Mouse (Mus musculus) midbrain, embryonic 10.5 days (tissue): ENCODE measurements around the gene Sprr2f. TPM values are rescaled to one million over a fixed set of nuclear protein-coding genes. Genes with fewer than 3 reads are reported as not detected.

Experiments
- DNase-seq: peaks from one replicate; pipeline ENCODE4 v3.0.0-alpha.2; 2017; ENCODE audit warnings: low spot score
- H3K27ac ChIP-seq: fragments of 300-500 bp; sonication (generic); replicated peaks from 2 replicates; pipeline ENCODE4 v1.5.1; 2016; ENCODE audit warnings: mild to moderate bottlenecking
- H3K27me3 ChIP-seq: fragments of 300-500 bp; sonication (generic); 2 replicates; pipeline ENCODE4 v1.6.1; 2016; ENCODE audit warnings: low read depth, mild to moderate bottlenecking; ENCODE audit not compliant: poor library complexity, severe bottlenecking
- H3K36me3 ChIP-seq: fragments of 300-500 bp; sonication (generic); 2 replicates; pipeline ENCODE4 v1.6.1; 2016; ENCODE audit warnings: mild to moderate bottlenecking, moderate library complexity
- H3K4me1 ChIP-seq: fragments of 300-500 bp; sonication (generic); 2 replicates; pipeline ENCODE4 v1.6.1; 2016
- H3K4me3 ChIP-seq: fragments of 300-500 bp; sonication (generic); 2 replicates; pipeline ENCODE4 v1.5.1; 2016; ENCODE audit warnings: mild to moderate bottlenecking, moderate library complexity
- H3K9me3 ChIP-seq: fragments of 300-500 bp; sonication (generic); replicated peaks from 2 replicates; pipeline ENCODE4 v1.6.1; 2016; ENCODE audit warnings: mild to moderate bottlenecking
- WGBS: fragments of 180-500 bp; shearing (Covaris S2); methylation state at CpG from one replicate; pipeline ENCODE4 v1.1.7; 2016; 5-methylcytosine and 5-hydroxymethylcytosine counted together
- polyA plus RNA-seq: library from polyadenylated mRNA; unstranded; fragments of >200 nt; fragmentation: Nextera tagmentation; extraction: Ambion mirVana; gene quantifications from 2 replicates; pipeline ENCODE4 v1.2.1, GENCODE M21; 2016

Sprr2f gene
- polyA plus RNA-seq, result not detected in 2 replicates

DNA sequence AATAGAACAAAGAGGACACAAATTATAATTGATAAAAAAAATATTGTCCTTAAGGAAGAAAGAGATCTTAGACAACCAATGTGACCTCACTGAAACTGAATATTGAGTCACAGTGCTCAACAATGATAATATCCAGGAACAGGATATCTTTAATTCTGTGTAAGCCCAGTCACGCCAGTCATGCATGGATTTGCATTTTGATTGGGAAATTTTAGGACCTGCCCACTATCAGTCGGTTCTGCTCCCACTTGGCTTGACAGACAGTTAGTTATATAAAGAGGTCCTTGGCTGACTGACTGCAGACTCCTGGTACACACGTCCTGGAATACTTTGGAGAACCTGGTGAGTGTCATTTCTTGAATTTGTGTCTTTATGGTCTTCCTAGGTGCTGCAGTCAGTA, at the start of gene Sprr2f:
Gene Sprr2f (plus strand): TSS at position 301 of the 400 bp plus-strand sequence.
- no peaks in the 10 kb centered on the region for H3K4me1 ChIP-seq
- H3K27ac ChIP-seq, result no peak within 1 kb of the TSS
- H3K27me3 ChIP-seq, result no peaks in the 10 kb centered on the region
- no peaks in the 10 kb centered on the region for H3K9me3 ChIP-seq
- H3K4me3 ChIP-seq, result no peak within 1 kb of the TSS
- no peak for DNase-seq
- 83% methylated on average over 3 of the region's 3 CpGs for WGBS
- no peaks in the 10 kb centered on the region for H3K36me3 ChIP-seq

DNA sequence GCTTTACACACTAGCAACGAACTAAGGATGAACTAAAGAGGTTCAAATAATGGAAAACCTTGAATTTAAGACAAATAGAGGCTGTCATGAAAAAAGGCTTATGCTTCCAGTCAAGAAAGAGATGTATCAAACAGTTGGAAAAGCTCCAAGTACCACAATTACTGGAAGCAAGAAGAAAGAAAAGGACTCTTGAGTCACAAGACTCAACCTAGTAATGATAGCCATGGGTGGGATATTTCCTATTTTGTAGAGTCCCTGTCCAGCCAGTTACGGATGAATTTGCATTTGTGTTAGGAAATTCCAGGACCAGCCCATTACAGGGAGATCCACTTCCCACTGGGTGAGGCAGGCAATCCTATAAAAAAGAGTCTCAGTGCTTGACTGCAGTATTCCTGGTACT, 48.7 kb upstream of the Sprr2f start, which contains the start of gene Sprr2b:
Gene Sprr2b (plus strand): TSS at position 301 of the 400 bp plus-strand sequence.
- 76% methylated on average over 2 of the region's 2 CpGs for WGBS

DNA sequence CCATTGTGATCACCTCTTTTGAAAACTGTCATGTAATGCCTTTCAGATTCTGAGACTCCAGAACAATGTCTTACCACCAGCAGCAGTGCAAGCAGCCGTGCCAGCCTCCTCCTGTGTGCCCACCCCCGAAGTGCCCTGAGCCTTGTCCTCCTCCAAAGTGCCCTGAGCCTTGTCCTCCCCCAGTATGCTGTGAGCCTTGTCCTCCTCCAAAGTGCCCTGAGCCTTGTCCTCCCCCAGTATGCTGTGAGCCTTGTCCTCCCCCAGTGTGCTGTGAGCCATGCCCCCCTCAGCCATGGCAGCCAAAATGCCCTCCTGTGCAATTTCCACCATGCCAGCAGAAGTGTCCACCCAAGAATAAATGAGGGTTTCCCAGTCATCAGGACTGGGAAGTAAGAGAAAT, 47.6 kb upstream of the Sprr2f start:
- Histone ChIP-seq H3K27ac (no peak overlapping the region), H3K27me3 (no peaks in the 10 kb centered on the region), H3K4me3 (no peak overlapping the region), H3K4me1 (no peaks in the 10 kb centered on the region), H3K9me3 (no peaks in the 10 kb centered on the region), H3K36me3 (no peaks in the 10 kb centered on the region)
- 66% methylated on average over 2 of the region's 2 CpGs for WGBS
- no peak for DNase-seq

More for the DNA sequence above, 48.7 kb upstream of the Sprr2f start, which contains the start of gene Sprr2b:
- Histone ChIP-seq H3K36me3 (no peaks in the 10 kb centered on the region), H3K4me1 (no peaks in the 10 kb centered on the region), H3K27me3 (no peaks in the 10 kb centered on the region), H3K27ac (no peak within 1 kb of the TSS), H3K4me3 (no peak within 1 kb of the TSS), H3K9me3 (no peaks in the 10 kb centered on the region)
- no peak for DNase-seq

DNA sequence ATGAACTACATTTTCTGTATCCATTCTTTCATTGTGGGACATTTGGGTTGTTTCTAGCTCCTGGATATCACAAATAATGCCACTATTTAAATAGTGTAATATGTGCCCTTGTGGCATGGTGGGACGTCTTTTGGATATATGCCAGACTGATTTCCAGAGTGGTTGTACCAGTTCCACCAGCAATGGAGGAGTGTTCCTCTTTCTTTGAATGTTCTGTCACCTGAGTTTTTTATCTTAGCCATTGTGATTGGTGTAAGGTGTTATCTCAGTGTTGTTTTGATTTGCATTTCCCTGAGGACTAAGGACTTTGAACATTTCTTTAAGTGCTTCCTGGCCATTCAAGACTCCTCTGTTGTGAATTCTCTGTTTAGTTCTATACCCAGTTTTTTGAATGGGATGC, 28.7 kb upstream of the Sprr2f start:
- Histone ChIP-seq H3K9me3 (no peaks in the 10 kb centered on the region), H3K4me1 (no peaks in the 10 kb centered on the region), H3K27ac (no peak overlapping the region), H3K27me3 (no peaks in the 10 kb centered on the region), H3K36me3 (no peaks in the 10 kb centered on the region), H3K4me3 (no peak overlapping the region)
- DNase-seq, result no peak
- 78% methylated on average over 1 of the region's 1 CpGs for WGBS

DNA sequence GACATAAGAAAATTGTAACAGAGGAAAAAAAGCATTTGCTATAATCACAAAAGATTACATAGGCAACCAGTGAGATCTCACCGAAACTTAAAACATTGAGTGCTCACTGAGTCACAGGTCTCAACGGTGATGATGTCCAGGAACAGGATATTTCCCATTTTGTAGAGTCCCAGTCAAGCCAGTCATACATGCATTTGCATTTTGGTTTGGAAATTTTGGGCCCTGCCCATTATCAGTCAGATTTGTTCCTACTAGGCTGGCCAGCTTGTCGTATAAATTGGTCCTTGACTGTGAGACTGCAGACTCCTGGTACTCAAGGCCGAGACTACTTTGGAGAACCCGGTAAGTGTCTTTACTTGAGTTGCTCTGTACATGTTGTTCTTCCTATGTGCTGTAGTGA, 26.1 kb upstream of the Sprr2f start, which contains the start of gene Sprr2d:
Gene Sprr2d (plus strand): TSS at position 301 of the 400 bp plus-strand sequence.
- no peak for DNase-seq
- WGBS, result 91% methylated on average over 5 of the region's 5 CpGs
- H3K27ac ChIP-seq, result no peak within 1 kb of the TSS
- no peaks in the 10 kb centered on the region for H3K9me3 ChIP-seq
- H3K4me3 ChIP-seq, result no peak within 1 kb of the TSS
- no peaks in the 10 kb centered on the region for H3K4me1 ChIP-seq
- H3K36me3 ChIP-seq, result no peaks in the 10 kb centered on the region
- H3K27me3 ChIP-seq, result no peaks in the 10 kb centered on the region

DNA sequence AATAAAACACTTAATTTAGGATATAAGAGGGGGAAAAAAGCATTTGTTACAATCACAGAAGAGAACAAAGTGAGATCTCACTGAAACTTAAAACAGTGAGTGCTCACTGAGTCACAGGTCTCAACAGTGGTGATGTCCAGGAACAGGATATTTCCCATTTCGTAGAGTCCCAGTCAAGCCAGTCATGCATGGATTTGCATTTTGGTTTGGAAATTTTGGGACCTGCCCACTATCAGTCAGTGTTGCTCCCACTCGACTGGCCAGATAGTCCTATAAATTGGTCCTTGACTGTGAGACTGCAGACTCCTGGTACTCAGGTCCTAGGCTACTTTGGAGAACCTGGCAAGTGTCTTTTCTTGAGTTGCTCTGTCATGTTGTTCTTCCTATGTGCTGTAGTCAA, 13.1 kb upstream of the Sprr2f start, which contains the start of gene Sprr2e:
Gene Sprr2e (plus strand): TSS at position 301 of the 400 bp plus-strand sequence.
- WGBS, result 78% methylated on average over 2 of the region's 2 CpGs
- H3K27me3 ChIP-seq, result no peaks in the 10 kb centered on the region
- H3K4me3 ChIP-seq, result no peak within 1 kb of the TSS
- H3K9me3 ChIP-seq, result no peaks in the 10 kb centered on the region
- DNase-seq, result no peak
- no peaks in the 10 kb centered on the region for H3K36me3 ChIP-seq
- H3K27ac ChIP-seq, result no peak within 1 kb of the TSS
- H3K4me1 ChIP-seq, result no peaks in the 10 kb centered on the region

- Histone ChIP-seq H3K27me3 (no peaks in the 10 kb centered on the region), H3K9me3 (no peaks in the 10 kb centered on the region), H3K27ac (no peak overlapping the region), H3K4me3 (no peak overlapping the region), H3K4me1 (no peaks in the 10 kb centered on the region), H3K36me3 (no peaks in the 10 kb centered on the region)
- no peak for DNase-seq
Measured at GRCm38 (mm10) chr3:92361619-92362018, 3.4 kb upstream of the Sprr2f start.

DNA sequence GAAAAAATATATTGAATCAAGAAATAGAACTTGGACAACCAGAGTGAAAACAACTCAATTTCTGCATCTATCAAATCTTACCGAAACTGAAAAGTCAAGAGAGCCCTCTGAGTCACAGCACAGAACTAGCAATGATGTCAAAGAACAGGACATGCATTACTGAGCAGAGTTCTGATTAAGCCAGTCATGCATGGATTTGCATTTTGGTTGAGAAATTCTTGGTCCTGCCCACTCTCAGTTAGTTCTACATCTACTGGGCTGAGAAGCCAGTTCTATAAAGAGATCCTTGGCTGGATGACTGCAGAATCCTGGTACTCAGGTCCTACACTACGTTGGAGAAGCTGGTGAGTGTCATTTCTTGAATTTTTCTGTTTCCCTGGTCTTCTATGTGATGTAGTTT, 8.6 kb downstream of the Sprr2f start:
- Histone ChIP-seq H3K36me3 (no peaks in the 10 kb centered on the region), H3K9me3 (no peaks in the 10 kb centered on the region)
- 75% methylated on average over 2 of the region's 2 CpGs for WGBS

GRCm38 (mm10) chr3:92385385-92385784, 20.4 kb downstream of the Sprr2f start, which contains the start of gene Sprr2h:
Gene Sprr2h, plus strand, starts transcription at chr3:92385685.
- Histone ChIP-seq H3K4me3 (no peak within 1 kb of the TSS), H3K27me3 (no peaks in the 10 kb centered on the region), H3K4me1 (no peaks in the 10 kb centered on the region), H3K27ac (no peak within 1 kb of the TSS), H3K36me3 (no peaks in the 10 kb centered on the region), H3K9me3 (no peaks in the 10 kb centered on the region)
- 74% methylated on average over 1 of the region's 1 CpGs for WGBS
- no peak for DNase-seq

More for the DNA sequence above, 8.6 kb downstream of the Sprr2f start:
- no peaks in the 10 kb centered on the region for H3K4me1 ChIP-seq
- no peak overlapping the region for H3K4me3 ChIP-seq
- no peak overlapping the region for H3K27ac ChIP-seq
- H3K27me3 ChIP-seq, result no peaks in the 10 kb centered on the region
- no peak for DNase-seq

DNA sequence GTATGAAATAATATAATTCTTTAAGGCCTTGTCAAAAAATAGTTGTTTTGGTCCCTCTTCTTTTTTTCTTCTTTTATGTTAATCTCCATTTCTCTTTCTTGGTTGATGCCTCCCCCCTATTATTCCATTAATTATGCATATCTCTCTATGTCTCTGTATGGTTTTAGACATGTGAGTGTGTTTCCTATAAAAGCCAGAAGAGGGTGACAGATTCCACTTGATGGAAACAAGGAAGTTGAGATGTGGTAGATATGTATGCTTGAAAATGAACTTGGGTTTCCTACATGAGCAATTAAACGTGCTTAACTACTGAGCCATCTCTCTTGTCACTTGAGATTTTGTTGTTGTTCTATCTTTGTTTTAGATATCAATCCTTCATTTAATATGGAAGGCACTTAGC, 29.3 kb downstream of the Sprr2f start:
- WGBS, result 43% methylated on average over 1 of the region's 1 CpGs
- Histone ChIP-seq H3K4me1 (no peaks in the 10 kb centered on the region), H3K9me3 (no peaks in the 10 kb centered on the region), H3K27me3 (no peaks in the 10 kb centered on the region), H3K4me3 (no peak overlapping the region), H3K27ac (no peak overlapping the region), H3K36me3 (no peaks in the 10 kb centered on the region)
- DNase-seq, result no peak

GRCm38 (mm10) chr3:92407691-92408090, 42.7 kb downstream of the Sprr2f start, which contains the start of gene Sprr2i:
Gene Sprr2i, plus strand, starts transcription at chr3:92407991.
- Histone ChIP-seq H3K36me3 (no peaks in the 10 kb centered on the region), H3K27me3 (no peaks in the 10 kb centered on the region), H3K4me1 (no peaks in the 10 kb centered on the region), H3K4me3 (no peak within 1 kb of the TSS), H3K9me3 (no peaks in the 10 kb centered on the region), H3K27ac (no peak within 1 kb of the TSS)
- 93% methylated on average over 2 of the region's 2 CpGs for WGBS
- no peak for DNase-seq
